Mouse (Mus musculus) neural tube, embryonic 12.5 days (tissue): ENCODE results near the gene Dnaaf1. TPM values are rescaled to one million over a fixed set of nuclear protein-coding genes. Genes with fewer than 3 reads are reported as not detected.
A peak's percentile ranks its signal among the peaks of the same experiment; 100 is the strongest.

Experiments
- ATAC-seq: fragments of 200-750 bp; cut with Nextera tagmentation; 2 replicates; pipeline ENCODE4 v1.8.0; 2017; ENCODE audit warnings: low read depth, mild to moderate bottlenecking, moderate TSS enrichment, moderate library complexity; ENCODE audit not compliant: low FRiP score
- H3K27ac ChIP-seq: fragments of 300-500 bp; sonication (generic); 2 replicates; pipeline ENCODE4 v1.5.1; 2016
- H3K27me3 ChIP-seq: fragments of 300-500 bp; sonication (generic); replicated peaks from 2 replicates; pipeline ENCODE4 v1.6.1; 2016; ENCODE audit warnings: mild to moderate bottlenecking
- H3K36me3 ChIP-seq: fragments of 300-500 bp; sonication (generic); 2 replicates; pipeline ENCODE4 v1.6.1; 2016; ENCODE audit warnings: mild to moderate bottlenecking
- H3K4me1 ChIP-seq: fragments of 300-500 bp; sonication (generic); 2 replicates; pipeline ENCODE4 v1.6.1; 2016
- H3K4me2 ChIP-seq: fragments of 300-500 bp; sonication (generic); replicated peaks from 2 replicates; pipeline ENCODE4 v1.6.1; 2016; ENCODE audit warnings: mild to moderate bottlenecking
- H3K4me3 ChIP-seq: fragments of 300-500 bp; sonication (generic); 2 replicates; pipeline ENCODE4 v1.5.1; 2016
- H3K9ac ChIP-seq: fragments of 300-500 bp; sonication (generic); 2 replicates; pipeline ENCODE4 v1.6.1; 2016; ENCODE audit warnings: mild to moderate bottlenecking
- H3K9me3 ChIP-seq: fragments of 300-500 bp; sonication (generic); 2 replicates; pipeline ENCODE4 v1.6.1; 2016; ENCODE audit warnings: mild to moderate bottlenecking
- WGBS: fragments of 180-500 bp; shearing (Covaris S2); methylation state at CpG from one replicate; pipeline ENCODE4 v1.1.7; 2016; 5-methylcytosine and 5-hydroxymethylcytosine counted together
- polyA plus RNA-seq: library from polyadenylated mRNA; unstranded; fragments of >200 nt; fragmentation: Nextera tagmentation; extraction: Ambion mirVana; gene quantifications from 2 replicates; pipeline ENCODE4 v1.2.1, GENCODE M21; 2016

Dnaaf1 gene
- polyA plus RNA-seq, 1 experiment from 2014 or later: 0.08 TPM

DNA sequence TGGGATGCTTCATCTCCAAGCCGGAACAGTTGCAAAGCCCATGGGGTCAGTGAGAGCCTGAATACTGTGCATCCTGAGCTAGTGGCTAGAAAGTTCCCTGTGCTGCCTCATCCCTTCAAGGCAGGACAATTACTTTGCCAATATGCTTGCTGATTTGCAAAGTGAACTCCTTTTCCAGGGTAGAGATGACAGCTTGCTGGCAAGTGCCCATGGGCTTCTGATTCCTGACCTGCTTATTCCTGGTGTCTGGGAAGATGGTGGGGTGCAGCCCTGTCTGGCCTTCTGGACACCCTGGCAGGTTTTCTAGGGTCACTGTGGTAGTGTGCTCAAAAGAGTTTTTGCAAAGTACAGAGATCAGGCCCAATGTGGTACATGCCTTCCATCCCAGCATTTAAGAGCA, 67.9 kb downstream of the Dnaaf1 start:
- Histone ChIP-seq H3K9ac (no peak overlapping the region), H3K4me2 (no peak overlapping the region), H3K27me3 (0 out of 2 replicates have a peak, but pooled peaks cover 2% of the 10 kb centered on the region), H3K27ac (no peak overlapping the region), H3K36me3 (no peaks in the 10 kb centered on the region), H3K9me3 (no peaks in the 10 kb centered on the region), H3K4me3 (no peak overlapping the region), H3K4me1 (peaks cover 6% of the 10 kb centered on the region; the same call in 1 of the 2 replicates)
- ATAC-seq: no peak
- 94% methylated on average over 1 of the region's 1 CpGs for WGBS

DNA sequence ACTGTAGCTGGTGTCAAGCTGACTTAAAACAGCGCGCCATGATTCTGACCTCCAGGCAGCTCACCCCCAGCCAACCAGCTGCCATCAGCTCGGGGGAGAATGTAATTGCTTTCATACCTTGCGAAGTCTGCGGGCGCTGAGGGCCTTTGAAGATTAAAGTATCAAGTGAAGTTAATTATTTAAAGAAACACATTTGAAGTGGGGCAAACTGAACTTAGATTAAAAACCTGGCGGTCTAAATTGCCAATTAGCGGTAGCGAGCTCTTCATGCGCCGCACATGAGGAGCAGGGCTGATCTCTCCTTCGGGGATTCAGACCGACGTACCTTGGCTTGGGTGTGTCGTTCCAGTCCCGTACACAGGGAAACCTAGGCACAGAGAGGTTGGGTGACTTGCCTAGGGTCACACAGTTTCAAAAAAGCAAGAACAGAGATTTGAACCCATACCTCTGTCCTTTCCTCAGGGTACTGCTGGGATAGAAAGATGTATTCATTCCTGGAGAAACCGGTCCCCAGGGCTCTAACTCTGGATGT, 69.5 kb downstream of the Dnaaf1 start:
- ATAC-seq: 0 out of 2 replicates have a peak, but pooled peaks have one; percentile 53
- Histone ChIP-seq H3K27ac (no peak overlapping the region), H3K4me2 (no peak overlapping the region), H3K27me3 (0 out of 2 replicates have a peak, but pooled peaks cover 2% of the 10 kb centered on the region), H3K36me3 (no peaks in the 10 kb centered on the region), H3K4me1 (peaks cover 6% of the 10 kb centered on the region; the same call in 1 of the 2 replicates), H3K4me3 (no peak overlapping the region), H3K9ac (no peak overlapping the region), H3K9me3 (no peaks in the 10 kb centered on the region)
- 81% methylated on average over 17 of the region's 17 CpGs for WGBS

DNA sequence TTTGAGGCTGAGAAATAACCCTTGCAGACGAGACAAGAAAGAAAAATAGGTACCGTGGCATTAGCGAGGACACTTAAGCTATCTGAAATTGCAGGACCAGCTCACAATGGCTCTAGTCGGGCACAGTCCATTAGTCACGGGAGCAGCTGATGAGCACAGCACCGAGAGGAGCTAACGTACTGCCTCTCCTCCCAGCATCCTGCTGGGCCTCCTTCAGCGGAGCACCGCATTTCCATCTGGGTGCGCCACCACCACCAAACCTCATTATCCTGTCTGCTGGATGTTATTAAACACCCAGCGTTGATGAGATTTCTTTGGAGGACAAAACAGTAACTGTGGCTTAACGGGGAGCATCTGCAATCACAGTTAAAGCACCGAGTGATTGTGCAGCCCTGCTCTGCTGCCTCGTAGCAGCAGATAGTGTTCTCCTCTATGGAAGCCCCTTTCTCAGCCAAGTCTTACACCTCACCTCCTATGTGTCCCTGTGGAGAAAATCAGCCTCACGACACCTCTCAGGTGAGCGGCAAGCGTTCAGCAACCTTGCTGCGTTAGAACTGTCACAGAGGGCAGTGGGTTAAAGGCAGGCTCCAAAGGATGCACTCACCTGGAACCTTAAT, 70.1 kb downstream of the Dnaaf1 start:
- Histone ChIP-seq H3K4me3 (no peak overlapping the region), H3K4me1 (peaks cover 6% of the 10 kb centered on the region; the same call in 1 of the 2 replicates), H3K27me3 (0 out of 2 replicates have a peak, but pooled peaks cover 2% of the 10 kb centered on the region), H3K9ac (no peak overlapping the region), H3K27ac (no peak overlapping the region), H3K9me3 (no peaks in the 10 kb centered on the region), H3K36me3 (no peaks in the 10 kb centered on the region), H3K4me2 (0 out of 2 replicates have a peak overlapping the region, but pooled peaks have one; percentile 9)
- ATAC-seq: peak; percentile 82
- 46% methylated on average over 18 of the region's 18 CpGs for WGBS

DNA sequence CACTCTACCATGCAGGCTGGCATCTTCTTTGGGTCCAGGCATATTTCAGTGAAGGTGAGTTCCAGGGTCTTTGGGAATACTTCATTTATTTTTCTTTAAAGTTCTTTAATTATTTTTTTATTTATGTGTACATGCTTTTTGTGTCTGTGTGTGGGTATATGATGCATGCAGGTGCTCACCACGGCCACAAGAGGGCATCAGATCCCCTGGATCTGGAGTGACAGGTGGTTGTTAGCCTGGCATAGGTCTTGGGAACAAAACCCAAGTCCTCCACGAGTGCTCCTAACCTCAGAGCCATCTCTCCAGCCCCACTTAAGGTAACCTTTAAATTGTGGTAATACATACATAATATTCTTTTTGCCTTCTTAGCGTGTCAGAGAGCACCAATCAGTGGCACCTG, 71.2 kb downstream of the Dnaaf1 start:
- no peaks in the 10 kb centered on the region for H3K27me3 ChIP-seq
- H3K27ac ChIP-seq: no peak overlapping the region
- H3K4me3 ChIP-seq: no peak overlapping the region
- H3K36me3 ChIP-seq: no peaks in the 10 kb centered on the region
- no peak for ATAC-seq
- H3K9ac ChIP-seq: no peak overlapping the region
- H3K4me1 ChIP-seq: peaks cover 6% of the 10 kb centered on the region; the same call in 1 of the 2 replicates
- H3K9me3 ChIP-seq: no peaks in the 10 kb centered on the region
- no peak overlapping the region for H3K4me2 ChIP-seq
- WGBS: 76% methylated on average over 3 of the region's 3 CpGs

DNA sequence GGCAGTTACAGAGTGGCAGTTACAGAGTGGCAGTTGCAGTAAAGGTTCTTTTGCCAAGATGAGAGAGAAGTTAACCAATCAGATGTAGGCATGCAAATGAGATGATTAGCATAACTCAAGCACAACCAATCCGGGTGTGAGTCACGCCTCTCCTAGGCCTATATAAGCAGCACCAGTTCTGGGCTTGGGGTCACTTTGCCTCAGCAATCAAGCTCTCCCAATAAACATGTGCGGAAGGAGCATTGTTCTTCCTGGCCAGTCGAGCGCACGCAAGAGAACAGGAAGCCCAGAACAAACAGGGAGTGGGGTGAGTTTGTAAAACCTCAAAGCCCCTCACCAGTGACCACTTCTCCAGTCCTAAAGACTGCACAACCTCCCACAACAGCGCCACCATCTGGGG, 71.8 kb downstream of the Dnaaf1 start:
- Histone ChIP-seq H3K9me3 (no peaks in the 10 kb centered on the region), H3K4me3 (no peak overlapping the region), H3K4me1 (peaks cover 6% of the 10 kb centered on the region; the same call in 1 of the 2 replicates), H3K36me3 (no peaks in the 10 kb centered on the region), H3K27ac (no peak overlapping the region), H3K9ac (no peak overlapping the region), H3K27me3 (no peaks in the 10 kb centered on the region), H3K4me2 (no peak overlapping the region)
- 83% methylated on average over 7 of the region's 7 CpGs for WGBS
- ATAC-seq: no peak

Other genes starting within 250 kb of the Dnaaf1 start
- 435 TPM in 2 replicates for gene Hsbp1, start 230.7 kb upstream of the Dnaaf1 start, polyA plus RNA-seq
- gene Mlycd, start 180.4 kb upstream of the Dnaaf1 start, polyA plus RNA-seq: 15.1 and 16.3 TPM in 2 replicates
- gene Osgin1, start 141.1 kb upstream of the Dnaaf1 start, polyA plus RNA-seq: 0.13 and 0.42 TPM in 2 replicates
- 26.3 and 29.5 TPM in 2 replicates for gene Necab2, start 128.5 kb upstream of the Dnaaf1 start, polyA plus RNA-seq
- not detected in 2 replicates for gene Slc38a8, start 73.5 kb upstream of the Dnaaf1 start, polyA plus RNA-seq
- 92.3 and 96.2 TPM in 2 replicates for gene Mbtps1, start 16.5 kb upstream of the Dnaaf1 start, polyA plus RNA-seq
- gene Hsdl1, start 52 bp upstream of the Dnaaf1 start, polyA plus RNA-seq: 94.2 and 100 TPM in 2 replicates
- 15.8 and 16.7 TPM in 2 replicates for gene Taf1c, start 30.0 kb downstream of the Dnaaf1 start, polyA plus RNA-seq
- 0.10 TPM in 2 replicates for gene Adad2, start 37.5 kb downstream of the Dnaaf1 start, polyA plus RNA-seq
- 0.10 and 0.18 TPM in 2 replicates for gene Kcng4, start 60.4 kb downstream of the Dnaaf1 start, polyA plus RNA-seq
- gene Wfdc1, start 91.1 kb downstream of the Dnaaf1 start, polyA plus RNA-seq: 0.82 and 1.6 TPM in 2 replicates
- gene Atp2c2, start 124.8 kb downstream of the Dnaaf1 start, polyA plus RNA-seq: 0.33 and 0.55 TPM in 2 replicates
- 11.6 and 12.1 TPM in 2 replicates for gene Tldc1, start 203.2 kb downstream of the Dnaaf1 start, polyA plus RNA-seq